ENCODE assay signal across 8 mouse cellular contexts in the genomic region with DNA sequence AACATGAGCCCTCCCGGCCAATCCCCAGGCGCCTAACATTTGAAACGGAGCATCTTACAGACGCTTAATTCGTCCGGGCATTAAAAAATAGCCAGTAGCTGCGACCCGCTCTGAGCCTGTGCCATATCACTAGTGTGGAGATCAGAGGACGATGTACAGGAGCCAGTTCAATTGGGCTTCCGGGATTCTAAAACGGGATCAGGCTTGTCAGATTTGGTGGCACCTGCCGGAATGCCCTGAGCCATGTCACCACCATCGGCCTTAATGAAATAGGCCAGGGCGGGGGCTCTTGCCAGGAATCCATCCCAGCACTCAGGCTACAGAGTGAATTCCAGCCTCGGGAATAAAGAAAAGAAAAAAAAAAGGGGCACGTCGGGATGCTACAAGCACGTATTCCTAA. TPM values are rescaled to one million over a fixed set of nuclear protein-coding genes. Genes with fewer than 3 reads are reported as not detected.
DNase-seq lines count a peak whose midpoint lies in the region; ATAC-seq and TF ChIP-seq lines count a peak whose summit lies in the region.

No protein-coding gene starts in this region.

- no peak for TF ChIP-seq RAD21 in MEL (IDR thresholded peaks at IDR 0.05; ENCODE audit: low read depth, low read length)

- H3K4me3 ChIP-seq in heart, embryonic 11.5 days (ENCODE audit: low read depth, low read length): peak overlapping the region; percentile 43
- H3K4me3 ChIP-seq in MEL (ENCODE audit: control insufficient read depth in 1 of 2, insufficient read depth in 1 of 2, low read depth in 2 of 2, low read length in 2 of 2): peak overlapping the region in 1 of 2 experiments; percentile 59; a peak in 3 of 4 replicates
- peak overlapping the region; percentile 38 for H3K4me3 ChIP-seq in forebrain, embryonic 13.5 days
- peak overlapping the region; percentile 36 for H3K4me3 ChIP-seq in limb, embryonic 11.5 days (ENCODE audit: low read depth, low read length)
- peak overlapping the region; percentile 24 for H3K4me3 ChIP-seq in neural tube, embryonic 14.5 days (ENCODE audit: low read depth, low read length)

- no peak for DNase-seq in heart, postnatal 25 days (ENCODE audit: low spot score)
- DNase-seq in MEL (ENCODE audit: low read depth, low spot score): no peak
- peak; percentile 60 for DNase-seq in limb, embryonic 11.5 days (ENCODE audit: low spot score)
- DNase-seq in thymus, postnatal 10 days (ENCODE audit: low spot score in 2 of 2): no peak
- DNase-seq in layer of hippocampus, postnatal 36 days: no peak

- H3K79me2 ChIP-seq in MEL (ENCODE audit: control insufficient read depth, insufficient read depth, low read length, poor library complexity): no peaks in the 10 kb centered on the region

- no peaks in the 10 kb centered on the region for H3K36me3 ChIP-seq in heart, embryonic 11.5 days (ENCODE audit: control insufficient read depth, insufficient read depth, low read length)
- peaks cover 0 to 2% of the 10 kb centered on the region in 2 experiments; a peak in 1 of 4 replicates for H3K36me3 ChIP-seq in MEL (ENCODE audit: control insufficient read depth in 1 of 2, insufficient read depth in 2 of 2, low read length in 2 of 2)
- no peaks in the 10 kb centered on the region for H3K36me3 ChIP-seq in forebrain, embryonic 13.5 days (ENCODE audit: poor library complexity, severe bottlenecking)
- H3K36me3 ChIP-seq in limb, embryonic 11.5 days (ENCODE audit: control insufficient read depth, insufficient read depth, low read length): no peaks in the 10 kb centered on the region
- no peaks in the 10 kb centered on the region for H3K36me3 ChIP-seq in neural tube, embryonic 14.5 days (ENCODE audit: control insufficient read depth, insufficient read depth, low read length)

- intact Hi-C loops in heart, postnatal 25 days (cut with DNase I): no loop called here

- 23% methylated on average over 18 of the region's 18 CpGs for WGBS in heart, embryonic 11.5 days (ENCODE audit: insufficient replicate concordance)
- WGBS in forebrain, embryonic 13.5 days: 20% methylated on average over 18 of the region's 18 CpGs
- WGBS in limb, embryonic 11.5 days: 39% methylated on average over 18 of the region's 18 CpGs
- 18% methylated on average over 18 of the region's 18 CpGs for WGBS in neural tube, embryonic 14.5 days

- H3K9me3 ChIP-seq in heart, embryonic 11.5 days (replicated peaks; ENCODE audit: control insufficient read depth, low read length): no peaks in the 10 kb centered on the region
- H3K9me3 ChIP-seq in MEL (replicated peaks; ENCODE audit: insufficient read depth, low read length): no peaks in the 10 kb centered on the region
- no peaks in the 10 kb centered on the region for H3K9me3 ChIP-seq in forebrain, embryonic 13.5 days (replicated peaks)
- H3K9me3 ChIP-seq in limb, embryonic 11.5 days (ENCODE audit: control insufficient read depth, low read length): no peaks in the 10 kb centered on the region
- H3K9me3 ChIP-seq in neural tube, embryonic 14.5 days (ENCODE audit: control insufficient read depth, low read length): no peaks in the 10 kb centered on the region

- H3K27me3 ChIP-seq in heart, embryonic 11.5 days (ENCODE audit: control insufficient read depth, insufficient read depth, low read length): no peaks in the 10 kb centered on the region
- H3K27me3 ChIP-seq in MEL (ENCODE audit: control insufficient read depth in 1 of 2, insufficient read depth in 2 of 2, low read length in 2 of 2): no peaks in the 10 kb centered on the region
- H3K27me3 ChIP-seq in forebrain, embryonic 13.5 days: no peaks in the 10 kb centered on the region
- H3K27me3 ChIP-seq in limb, embryonic 11.5 days (ENCODE audit: control insufficient read depth, insufficient read depth, low read length): no peaks in the 10 kb centered on the region
- H3K27me3 ChIP-seq in neural tube, embryonic 14.5 days (ENCODE audit: control insufficient read depth, insufficient read depth, low read length): no peaks in the 10 kb centered on the region

- H3K4me2 ChIP-seq in heart, embryonic 11.5 days: peak overlapping the region; percentile 68
- H3K4me2 ChIP-seq in forebrain, embryonic 13.5 days: peak overlapping the region; percentile 65
- H3K4me2 ChIP-seq in limb, embryonic 11.5 days (ENCODE audit: low read depth, severe bottlenecking): peak overlapping the region; percentile 69
- H3K4me2 ChIP-seq in neural tube, embryonic 14.5 days (ENCODE audit: low read depth, low read length): peak overlapping the region; percentile 59

- no peak for TF ChIP-seq EP300 in MEL (IDR thresholded peaks at IDR 0.05; ENCODE audit: low read depth in 1 of 2, low read length in 2 of 2)

- H3K9ac ChIP-seq in heart, embryonic 11.5 days (ENCODE audit: low read depth, low read length): peak overlapping the region; percentile 84
- peak overlapping the region; percentile 57 for H3K9ac ChIP-seq in MEL (ENCODE audit: control insufficient read depth, low read depth, low read length, poor library complexity, severe bottlenecking)
- H3K9ac ChIP-seq in forebrain, embryonic 13.5 days: peak overlapping the region; percentile 83
- H3K9ac ChIP-seq in limb, embryonic 11.5 days (ENCODE audit: low read length): peak overlapping the region; percentile 81
- peak overlapping the region; percentile 72 for H3K9ac ChIP-seq in neural tube, embryonic 14.5 days (replicated peaks; ENCODE audit: low read depth, low read length)

- H3K27ac ChIP-seq in heart, embryonic 11.5 days (ENCODE audit: low read depth, low read length): peak overlapping the region; percentile 76
- no peak overlapping the region for H3K27ac ChIP-seq in MEL (ENCODE audit: control insufficient read depth, low read depth, low read length)
- peak overlapping the region; percentile 99 for H3K27ac ChIP-seq in forebrain, embryonic 13.5 days
- H3K27ac ChIP-seq in limb, embryonic 11.5 days (replicated peaks; ENCODE audit: low read depth, low read length): peak overlapping the region; percentile 88
- peak overlapping the region; percentile 98 for H3K27ac ChIP-seq in neural tube, embryonic 14.5 days (ENCODE audit: low read depth, low read length)

- TF ChIP-seq POLR2A in MEL (IDR thresholded peaks at IDR 0.05; ENCODE audit: control insufficient read depth in 1 of 2, insufficient read depth in 1 of 2, low read depth in 1 of 2, low read length in 2 of 2, poor library complexity in 1 of 2): no peak

- peaks cover 4% of the 10 kb centered on the region; the same call in 1 of the 2 replicates for H3K4me1 ChIP-seq in heart, embryonic 11.5 days (ENCODE audit: control insufficient read depth, insufficient read depth, low read length)
- no peaks in the 10 kb centered on the region for H3K4me1 ChIP-seq in MEL (ENCODE audit: control insufficient read depth in 1 of 2, insufficient read depth in 2 of 2, low read length in 2 of 2)
- peaks cover 23% of the 10 kb centered on the region for H3K4me1 ChIP-seq in forebrain, embryonic 13.5 days
- peaks cover 2% of the 10 kb centered on the region; the same call in 1 of the 2 replicates for H3K4me1 ChIP-seq in limb, embryonic 11.5 days (ENCODE audit: control insufficient read depth, insufficient read depth, low read length)
- peaks cover 8% of the 10 kb centered on the region; the same call in 1 of the 2 replicates for H3K4me1 ChIP-seq in neural tube, embryonic 14.5 days (ENCODE audit: control insufficient read depth, insufficient read depth, low read length)

- ATAC-seq in heart, embryonic 11.5 days (replicated peaks; ENCODE audit: insufficient number of reproducible peaks, low FRiP score, low TSS enrichment): no peak
- peak; percentile 27 for ATAC-seq in forebrain, embryonic 13.5 days
- no peak for ATAC-seq in limb, embryonic 11.5 days (ENCODE audit: insufficient number of reproducible peaks, low FRiP score, low TSS enrichment, low read depth)
- ATAC-seq in neural tube, embryonic 14.5 days (ENCODE audit: low read depth): peak; percentile 18

- no peak for TF ChIP-seq CTCF in MEL (IDR thresholded peaks at IDR 0.05 in 2 of 3, conservative IDR thresholded peaks at IDR 0.05 in 1 of 3; ENCODE audit: control insufficient read depth in 1 of 3, insufficient read depth in 1 of 3, low read depth in 2 of 3, low read length in 3 of 3, poor library complexity in 1 of 3, severe bottlenecking in 1 of 3)

TF ChIP-seq in MEL, 35 proteins besides CTCF, POLR2A, EP300 and RAD21:
- TF ChIP-seq NELFE (IDR thresholded peaks at IDR 0.05; ENCODE audit: low read depth, low read length): no peak
- no peak for TF ChIP-seq ZNF384 (IDR thresholded peaks at IDR 0.05; ENCODE audit: low read depth, low read length)
- TF ChIP-seq TBP (IDR thresholded peaks at IDR 0.05; ENCODE audit: low read depth, low read length): no peak
- no peak for TF ChIP-seq MYC (IDR thresholded peaks at IDR 0.05; ENCODE audit: low read depth, low read length)
- no peak for TF ChIP-seq ETS1 (IDR thresholded peaks at IDR 0.05; ENCODE audit: low read depth, low read length)
- TF ChIP-seq E2F4 (IDR thresholded peaks at IDR 0.05; ENCODE audit: borderline replicate concordance, low read depth, low read length): no peak
- TF ChIP-seq NRF1 (IDR thresholded peaks at IDR 0.05; ENCODE audit: insufficient read depth, low read depth, low read length, poor library complexity, severe bottlenecking): no peak

RNA-seq across cellular contexts. Expression of gene Epcam, which starts 23.0 kb away (rescaled TPM):
- 4.1 and 7.1 TPM in 2 replicates for polyA plus RNA-seq in heart, embryonic 11.5 days (2014; fragmentation: Nextera tagmentation; extraction: Ambion mirVana)
- total RNA-seq in heart, postnatal 25 days (2021): not detected
- total RNA-seq in MEL (2012; rRNA removed): not detected in 2 replicates
- polyA plus RNA-seq in MEL (2012; ENCODE audit: insufficient read depth in 1 of 2, insufficient read length in 2 of 2, low read depth in 1 of 2, low replicate concordance in 2 of 2, missing spikeins in 1 of 2): not detected
- polyA plus RNA-seq in forebrain, embryonic 13.5 days (2015; fragmentation: Nextera tagmentation; extraction: Ambion mirVana): 4.0 and 5.2 TPM in 2 replicates
- 45.5 and 53.3 TPM in 2 replicates for polyA plus RNA-seq in limb, embryonic 11.5 days (2014; fragmentation: Nextera tagmentation; extraction: Ambion mirVana)
- polyA plus RNA-seq in neural tube, embryonic 14.5 days (2014; fragmentation: Nextera tagmentation; extraction: Ambion mirVana): 3.7 and 5.1 TPM in 2 replicates
- under 1 TPM; 0.32 to 0.43 TPM for total RNA-seq in layer of hippocampus, postnatal 36 days (2021)

RNA-seq across cellular contexts. Expression of gene Msh2, which starts 59.3 kb away (rescaled TPM):
- 35.7 and 43.0 TPM in 2 replicates for polyA plus RNA-seq in heart, embryonic 11.5 days (2014; fragmentation: Nextera tagmentation; extraction: Ambion mirVana)
- total RNA-seq in heart, postnatal 25 days (2021): 10 to 100 TPM; 12.7 to 14.3 TPM
- 42.5 and 43.0 TPM in 2 replicates for total RNA-seq in MEL (2012; rRNA removed)
- polyA plus RNA-seq in MEL (2012; ENCODE audit: insufficient read depth in 1 of 2, insufficient read length in 2 of 2, low read depth in 1 of 2, low replicate concordance in 2 of 2, missing spikeins in 1 of 2): 10 to 100 TPM in 1 of 2 experiments, not detected in 1; 40.8 TPM
- polyA plus RNA-seq in forebrain, embryonic 13.5 days (2015; fragmentation: Nextera tagmentation; extraction: Ambion mirVana): 88.5 and 90.3 TPM in 2 replicates
- 87.9 and 93.0 TPM in 2 replicates for polyA plus RNA-seq in limb, embryonic 11.5 days (2014; fragmentation: Nextera tagmentation; extraction: Ambion mirVana)
- polyA plus RNA-seq in neural tube, embryonic 14.5 days (2014; fragmentation: Nextera tagmentation; extraction: Ambion mirVana): 37.8 and 50.1 TPM in 2 replicates
- total RNA-seq in layer of hippocampus, postnatal 36 days (2021): 10 to 100 TPM; 35.3 to 38.1 TPM

Comparison
In these comparisons a context has a peak if more than half of its experiments do, and no peak if none do; other contexts are left out.
1. ATAC-seq: peak in forebrain, embryonic 13.5 days (single experiment) and neural tube, embryonic 14.5 days (single experiment); none in heart, embryonic 11.5 days (single experiment) and limb, embryonic 11.5 days (single experiment).
2. Peak in every context shown above with its lines, with median percentiles within 50 percentile points of each other: H3K4me2 ChIP-seq and H3K9ac ChIP-seq.